ENCODE assay signal across 30 mouse cellular contexts in genomic region chr15:32574327-32574726, GRCm38 (mm10).
DNase-seq lines count a peak whose midpoint lies in the region; ATAC-seq and TF ChIP-seq lines count a peak whose summit lies in the region.
"Had no signal": no experiment of that assay in that cellular context is flagged by ENCODE, and none has a peak within 500 bp of the region (broad histone marks: within the 10 kb centered on the region; RNA-seq: fewer than 3 reads in every experiment).

No protein-coding gene starts in this region.

- H3K4me1 ChIP-seq in forebrain, embryonic 13.5 days = no peaks in the 10 kb centered on the region
- H3K4me1 ChIP-seq in forebrain, embryonic 11.5 days (replicated peaks; ENCODE audit: control insufficient read depth, insufficient read depth, low read length) = no peaks in the 10 kb centered on the region
- no peaks in the 10 kb centered on the region for H3K4me1 ChIP-seq in hindbrain, postnatal 0 days (ENCODE audit: insufficient read depth, low read length)
- no peaks in the 10 kb centered on the region for H3K4me1 ChIP-seq in hindbrain, embryonic 13.5 days (replicated peaks)
- H3K4me1 ChIP-seq in midbrain, embryonic 14.5 days (ENCODE audit: control insufficient read depth, insufficient read depth, low read length) = no peaks in the 10 kb centered on the region
- no peaks in the 10 kb centered on the region for H3K4me1 ChIP-seq in midbrain, embryonic 16.5 days (ENCODE audit: control insufficient read depth, insufficient read depth, low read length)
- H3K4me1 ChIP-seq: embryonic facial prominence, embryonic 13.5 days; heart, embryonic 10.5 days; limb, embryonic 10.5 days; limb, embryonic 15.5 days; liver, embryonic 13.5 days; megakaryocyte, embryonic 14.5 days had no signal

- no peak overlapping the region for H3K27ac ChIP-seq in forebrain, embryonic 13.5 days
- H3K27ac ChIP-seq in forebrain, embryonic 11.5 days (ENCODE audit: low read depth, low read length) = no peak overlapping the region
- no peak overlapping the region for H3K27ac ChIP-seq in hindbrain, postnatal 0 days
- no peak overlapping the region for H3K27ac ChIP-seq in hindbrain, embryonic 13.5 days
- H3K27ac ChIP-seq in midbrain, embryonic 14.5 days (replicated peaks; ENCODE audit: low read depth, low read length) = no peak overlapping the region
- no peak overlapping the region for H3K27ac ChIP-seq in midbrain, embryonic 16.5 days (ENCODE audit: low read length)
- H3K27ac ChIP-seq: embryonic facial prominence, embryonic 13.5 days; forebrain, embryonic 10.5 days; heart, embryonic 10.5 days; kidney, postnatal 0 days; limb, embryonic 10.5 days; limb, embryonic 15.5 days; liver, embryonic 13.5 days; stomach, postnatal 0 days had no signal

- no peak overlapping the region for H3K4me3 ChIP-seq in forebrain, embryonic 13.5 days
- H3K4me3 ChIP-seq in forebrain, embryonic 11.5 days (ENCODE audit: low read depth, low read length) = no peak overlapping the region
- no peak overlapping the region for H3K4me3 ChIP-seq in hindbrain, postnatal 0 days (ENCODE audit: low read length)
- H3K4me3 ChIP-seq in hindbrain, embryonic 13.5 days = no peak overlapping the region
- H3K4me3 ChIP-seq in midbrain, embryonic 14.5 days (replicated peaks; ENCODE audit: low read depth, low read length) = no peak overlapping the region
- H3K4me3 ChIP-seq in midbrain, embryonic 16.5 days (ENCODE audit: low read depth, low read length) = no peak overlapping the region
- H3K4me3 ChIP-seq: embryonic facial prominence, embryonic 13.5 days; forebrain, embryonic 10.5 days; heart, embryonic 10.5 days; limb, embryonic 10.5 days; limb, embryonic 15.5 days; liver, embryonic 13.5 days; megakaryocyte, embryonic 14.5 days had no signal

- 86% methylated on average over 6 of the region's 6 CpGs for WGBS in forebrain, embryonic 13.5 days
- WGBS in forebrain, embryonic 11.5 days = 87% methylated on average over 6 of the region's 6 CpGs
- WGBS in hindbrain, postnatal 0 days = 69% methylated on average over 6 of the region's 6 CpGs
- WGBS in hindbrain, embryonic 13.5 days = 69% methylated on average over 6 of the region's 6 CpGs
- WGBS in midbrain, embryonic 14.5 days = 76% methylated on average over 6 of the region's 6 CpGs
- WGBS in midbrain, embryonic 16.5 days = 73% methylated on average over 6 of the region's 6 CpGs

- peaks cover 5% of the 10 kb centered on the region; the same call in 1 of the 2 replicates for H3K36me3 ChIP-seq in forebrain, embryonic 13.5 days (ENCODE audit: poor library complexity, severe bottlenecking)
- H3K36me3 ChIP-seq in forebrain, embryonic 11.5 days (ENCODE audit: control insufficient read depth, insufficient read depth, low read length) = no peaks in the 10 kb centered on the region
- H3K36me3 ChIP-seq in hindbrain, postnatal 0 days (ENCODE audit: insufficient read depth, low read length) = no peaks in the 10 kb centered on the region
- H3K36me3 ChIP-seq in hindbrain, embryonic 13.5 days = no peaks in the 10 kb centered on the region
- H3K36me3 ChIP-seq in midbrain, embryonic 14.5 days (ENCODE audit: control insufficient read depth, insufficient read depth, low read length) = no peaks in the 10 kb centered on the region
- no peaks in the 10 kb centered on the region for H3K36me3 ChIP-seq in midbrain, embryonic 16.5 days (ENCODE audit: control insufficient read depth, insufficient read depth, low read length)
- H3K36me3 ChIP-seq: forebrain, embryonic 10.5 days; heart, embryonic 10.5 days; liver, embryonic 13.5 days had no signal

- H3K9me3 ChIP-seq in forebrain, embryonic 13.5 days (replicated peaks) = no peaks in the 10 kb centered on the region
- H3K9me3 ChIP-seq in forebrain, embryonic 11.5 days (ENCODE audit: control insufficient read depth, low read length) = no peaks in the 10 kb centered on the region
- no peaks in the 10 kb centered on the region for H3K9me3 ChIP-seq in hindbrain, postnatal 0 days (ENCODE audit: low read length)
- H3K9me3 ChIP-seq in hindbrain, embryonic 13.5 days = no peaks in the 10 kb centered on the region
- no peaks in the 10 kb centered on the region for H3K9me3 ChIP-seq in midbrain, embryonic 14.5 days (ENCODE audit: control insufficient read depth, low read length)
- no peaks in the 10 kb centered on the region for H3K9me3 ChIP-seq in midbrain, embryonic 16.5 days (replicated peaks; ENCODE audit: control insufficient read depth, low read length, poor library complexity, severe bottlenecking)
- H3K9me3 ChIP-seq: embryonic facial prominence, embryonic 13.5 days; forebrain, embryonic 10.5 days; heart, embryonic 10.5 days; limb, embryonic 10.5 days; limb, embryonic 15.5 days; liver, embryonic 13.5 days had no signal

- H3K9ac ChIP-seq in forebrain, embryonic 13.5 days = no peak overlapping the region
- H3K9ac ChIP-seq in forebrain, embryonic 11.5 days (ENCODE audit: low read length) = no peak overlapping the region
- no peak overlapping the region for H3K9ac ChIP-seq in hindbrain, postnatal 0 days (replicated peaks; ENCODE audit: low read length)
- H3K9ac ChIP-seq in hindbrain, embryonic 13.5 days = no peak overlapping the region
- H3K9ac ChIP-seq in midbrain, embryonic 14.5 days (replicated peaks; ENCODE audit: low read length) = no peak overlapping the region
- H3K9ac ChIP-seq in midbrain, embryonic 16.5 days (ENCODE audit: low read depth, low read length) = no peak overlapping the region
- H3K9ac ChIP-seq: embryonic facial prominence, embryonic 13.5 days; limb, embryonic 15.5 days; liver, embryonic 13.5 days had no signal

- no peak for DNase-seq in forebrain, embryonic 11.5 days (ENCODE audit: low spot score)
- peak; percentile 64 for DNase-seq in hindbrain, postnatal 0 days (ENCODE audit: low spot score)
- peak; percentile 21 for DNase-seq in midbrain, embryonic 14.5 days
- peak; percentile 14 for DNase-seq in retina, postnatal 1 day
- no peak for DNase-seq in adipocyte (ENCODE audit: low spot score)
- DNase-seq: adrenal gland, postnatal 14 days; cerebellum, adult 9-11 months; gastrocnemius, postnatal 14 days; heart, postnatal 36 days; kidney, adult 8-10 months; liver, embryonic 13.5 days; lung, adult 18-20 months; lung, postnatal 4 days; right cerebral cortex, adult 18-20 months; right cerebral cortex, postnatal 4 days; thymus, adult 18-20 months; thymus, postnatal 25 days had no signal

- H3K27me3 ChIP-seq in forebrain, embryonic 13.5 days = 0 out of 2 replicates have a peak, but pooled peaks cover 3% of the 10 kb centered on the region
- H3K27me3 ChIP-seq in forebrain, embryonic 11.5 days (ENCODE audit: control insufficient read depth, insufficient read depth, low read length) = peaks cover 8% of the 10 kb centered on the region; the same call in 1 of the 2 replicates
- H3K27me3 ChIP-seq in hindbrain, postnatal 0 days (ENCODE audit: insufficient read depth, low read length) = no peaks in the 10 kb centered on the region
- H3K27me3 ChIP-seq in hindbrain, embryonic 13.5 days = no peaks in the 10 kb centered on the region
- no peaks in the 10 kb centered on the region for H3K27me3 ChIP-seq in midbrain, embryonic 14.5 days (ENCODE audit: control insufficient read depth, insufficient read depth, low read length)
- H3K27me3 ChIP-seq in midbrain, embryonic 16.5 days (ENCODE audit: control insufficient read depth, insufficient read depth, low read depth, low read length) = no peaks in the 10 kb centered on the region
- H3K27me3 ChIP-seq: embryonic facial prominence, embryonic 13.5 days; limb, embryonic 15.5 days; liver, embryonic 13.5 days; megakaryocyte, embryonic 14.5 days; Patski had no signal

- ATAC-seq in forebrain, embryonic 13.5 days = 0 out of 2 replicates have a peak, but pooled peaks have one; percentile 33
- no peak for ATAC-seq in forebrain, embryonic 11.5 days (replicated peaks; ENCODE audit: low FRiP score)
- ATAC-seq in hindbrain, postnatal 0 days = peak; percentile 73
- no peak for ATAC-seq in hindbrain, embryonic 13.5 days (ENCODE audit: low FRiP score)
- ATAC-seq in midbrain, embryonic 14.5 days (ENCODE audit: low FRiP score, low TSS enrichment) = no peak
- no peak for ATAC-seq in midbrain, embryonic 16.5 days
- ATAC-seq: lung, postnatal 0 days; Patski had no signal

- no peak overlapping the region for H3K4me2 ChIP-seq in forebrain, embryonic 13.5 days
- H3K4me2 ChIP-seq in forebrain, embryonic 11.5 days (ENCODE audit: low read depth, low read length, severe bottlenecking) = no peak overlapping the region
- H3K4me2 ChIP-seq in hindbrain, postnatal 0 days (ENCODE audit: low read depth, low read length) = no peak overlapping the region
- H3K4me2 ChIP-seq in hindbrain, embryonic 13.5 days = no peak overlapping the region
- no peak overlapping the region for H3K4me2 ChIP-seq in midbrain, embryonic 14.5 days (ENCODE audit: low read length)
- H3K4me2 ChIP-seq in midbrain, embryonic 16.5 days (ENCODE audit: low read length) = no peak overlapping the region
- H3K4me2 ChIP-seq: embryonic facial prominence, embryonic 13.5 days; limb, embryonic 15.5 days; liver, embryonic 13.5 days had no signal

- TF ChIP-seq CTCF in hindbrain, postnatal 0 days (IDR thresholded peaks at IDR 0.05; ENCODE audit: low read depth) = no peak

Comparison
In these comparisons a context has a peak if more than half of its experiments do, and no peak if none do; other contexts are left out.
1. ATAC-seq: peak in forebrain, embryonic 13.5 days (single experiment) and hindbrain, postnatal 0 days (single experiment); none in forebrain, embryonic 11.5 days (single experiment), hindbrain, embryonic 13.5 days (single experiment), midbrain, embryonic 14.5 days (single experiment) and midbrain, embryonic 16.5 days (single experiment).
2. DNase-seq: peak in hindbrain, postnatal 0 days (single experiment), midbrain, embryonic 14.5 days (single experiment) and retina, postnatal 1 day (single experiment); none in forebrain, embryonic 11.5 days (single experiment) and adipocyte (single experiment).